Mouse (Mus musculus) mesoderm, embryonic 11.5 days (tissue): ENCODE measurements at regions not wholly inside any gene's neighbourhood (a gene's known extent, or its start where the extent isn't known, plus 50 kb on each side); places are given as distances from the start of the nearest gene placed in this dataset.
"Not testable (repeated sequence)": the region's sequence is repeated elsewhere in the genome, so short reads cannot be mapped to it uniquely, and the experiment has no call there.

ENCODE experiments used
- DNase-seq: peaks from one replicate; pipeline ENCODE4 v3.0.0-alpha.2; 2012; ENCODE audit warnings: low read depth, low spot score

DNA sequence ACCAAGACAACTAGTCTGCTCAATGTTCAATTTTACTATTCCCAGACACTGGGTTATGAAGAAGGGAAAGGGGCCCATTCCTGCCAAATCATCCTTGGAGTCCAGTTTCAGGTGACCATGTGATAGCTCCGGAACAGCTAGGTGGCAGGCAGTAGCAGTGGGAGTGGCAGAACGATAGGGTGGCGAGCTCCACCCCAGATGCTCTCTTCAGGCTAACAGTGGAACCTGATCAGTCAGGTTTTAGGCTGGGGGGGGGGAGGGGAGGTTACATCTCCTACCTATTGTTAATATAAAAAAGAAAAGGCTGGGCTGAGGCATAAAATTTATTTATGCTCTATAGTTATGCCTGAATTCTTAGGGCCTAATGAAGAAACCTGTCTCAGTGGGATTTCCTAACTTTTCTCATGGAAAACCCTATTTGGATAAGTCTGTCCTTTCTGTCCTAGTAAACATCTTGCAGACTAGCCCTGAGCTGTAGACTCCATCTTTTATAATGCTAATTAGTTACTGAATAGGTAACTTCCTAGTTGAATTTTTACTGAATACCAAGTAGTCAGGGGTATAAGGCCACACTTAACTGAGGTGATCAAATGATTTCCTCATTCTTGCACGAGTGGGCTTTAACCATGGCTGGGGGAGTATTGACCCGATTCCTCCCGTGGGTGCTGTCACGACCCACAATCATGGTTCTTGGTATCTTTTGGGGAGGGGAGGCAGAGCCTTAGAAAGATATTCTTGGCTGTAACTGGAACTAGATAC lies 223.2 kb upstream of the Ell2 start:
- not testable (repeated sequence) for DNase-seq

DNA sequence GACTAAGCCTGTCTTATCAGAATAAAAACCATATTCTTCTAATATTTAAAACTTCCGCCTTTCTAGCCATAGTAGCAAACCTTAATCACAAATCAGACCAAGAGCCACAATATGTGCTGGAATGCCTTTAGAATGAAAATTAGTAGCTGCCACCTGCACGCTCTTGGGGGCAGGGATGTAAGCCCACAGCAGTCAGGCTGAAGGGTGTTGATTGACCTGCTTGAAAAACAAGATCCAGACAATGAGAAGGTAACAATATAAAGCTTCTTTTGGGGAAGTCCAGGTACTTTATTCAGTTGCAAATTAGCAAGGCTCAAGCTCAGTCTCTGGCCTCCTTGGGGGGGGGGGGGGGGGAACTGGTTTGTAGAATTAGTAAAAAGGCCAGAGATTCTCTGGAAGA lies 222.3 kb upstream of the Ell2 start:
- not testable (repeated sequence) for DNase-seq

DNA sequence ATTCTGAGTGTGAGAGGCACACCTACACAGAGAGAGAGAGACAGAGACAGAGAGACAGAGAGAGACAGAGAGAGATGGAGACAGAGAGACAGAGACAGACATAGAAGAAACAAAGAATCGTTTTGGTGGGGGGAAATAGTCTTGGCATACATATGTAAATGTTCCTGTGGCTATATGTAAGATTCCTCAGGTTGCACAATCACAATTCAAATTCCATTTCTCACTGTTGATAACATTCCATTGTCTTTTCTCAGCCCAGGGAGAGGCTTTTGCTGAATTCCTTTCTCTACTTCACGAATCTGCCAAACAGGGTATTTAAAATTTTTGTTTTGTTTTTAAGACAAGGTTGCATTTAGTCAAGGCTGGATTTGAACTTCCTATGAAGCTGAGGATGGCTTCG lies 205.0 kb upstream of the Ell2 start:
- DNase-seq, result no peak

DNA sequence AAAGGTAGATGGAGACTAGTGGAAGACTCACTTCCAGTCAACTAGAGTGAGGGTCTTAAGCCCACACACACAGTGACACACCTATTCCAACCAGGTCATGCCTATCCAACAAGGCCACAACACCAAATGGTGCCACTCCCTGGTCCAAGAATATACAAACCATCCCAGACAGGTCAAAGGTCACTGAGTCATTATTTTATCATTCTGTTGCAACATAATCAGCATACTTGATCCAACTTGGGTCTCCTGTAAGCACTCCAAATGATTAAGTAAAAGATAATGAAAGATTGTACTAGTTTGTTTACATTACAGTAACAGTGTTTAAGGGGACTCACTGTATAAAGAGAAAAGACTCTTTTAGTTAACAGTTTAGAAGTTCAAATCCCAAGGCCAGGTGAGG lies 203.2 kb upstream of the Ell2 start:
- no peak for DNase-seq

DNA sequence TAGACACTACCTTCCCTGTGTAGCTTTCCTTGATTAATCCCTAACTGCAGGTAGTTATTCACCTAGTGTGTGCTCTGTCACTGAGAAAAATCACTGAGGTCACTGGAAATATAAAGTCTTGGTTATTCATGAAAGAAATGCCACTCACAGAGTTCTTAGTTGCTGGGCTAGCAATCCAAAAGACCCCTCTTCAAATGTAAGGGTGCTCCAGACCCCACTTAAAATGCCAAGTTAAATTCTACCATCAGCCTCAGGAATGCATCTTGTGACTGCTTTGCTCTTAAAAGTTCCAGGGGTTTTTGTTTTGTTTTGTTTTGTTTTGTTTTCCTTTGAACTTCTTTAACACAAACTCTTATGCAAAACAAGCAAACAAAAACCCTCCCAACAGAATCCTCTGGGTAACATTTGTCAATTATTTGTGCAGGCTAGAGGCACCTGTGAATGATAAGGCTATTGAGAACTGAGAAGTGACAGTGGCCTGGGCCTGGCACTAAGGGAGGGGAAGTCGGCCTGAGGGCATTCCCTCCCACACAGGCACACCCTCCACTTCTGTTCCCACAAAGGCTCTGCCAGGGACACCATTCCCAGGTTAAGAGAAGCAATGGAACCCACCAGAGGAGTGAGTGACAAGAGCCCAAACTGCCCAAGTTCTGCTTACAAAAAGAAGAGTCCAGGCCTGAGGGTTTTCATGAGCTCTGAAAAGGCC lies 192.1 kb upstream of the Ell2 start:
- no peak for DNase-seq

DNA sequence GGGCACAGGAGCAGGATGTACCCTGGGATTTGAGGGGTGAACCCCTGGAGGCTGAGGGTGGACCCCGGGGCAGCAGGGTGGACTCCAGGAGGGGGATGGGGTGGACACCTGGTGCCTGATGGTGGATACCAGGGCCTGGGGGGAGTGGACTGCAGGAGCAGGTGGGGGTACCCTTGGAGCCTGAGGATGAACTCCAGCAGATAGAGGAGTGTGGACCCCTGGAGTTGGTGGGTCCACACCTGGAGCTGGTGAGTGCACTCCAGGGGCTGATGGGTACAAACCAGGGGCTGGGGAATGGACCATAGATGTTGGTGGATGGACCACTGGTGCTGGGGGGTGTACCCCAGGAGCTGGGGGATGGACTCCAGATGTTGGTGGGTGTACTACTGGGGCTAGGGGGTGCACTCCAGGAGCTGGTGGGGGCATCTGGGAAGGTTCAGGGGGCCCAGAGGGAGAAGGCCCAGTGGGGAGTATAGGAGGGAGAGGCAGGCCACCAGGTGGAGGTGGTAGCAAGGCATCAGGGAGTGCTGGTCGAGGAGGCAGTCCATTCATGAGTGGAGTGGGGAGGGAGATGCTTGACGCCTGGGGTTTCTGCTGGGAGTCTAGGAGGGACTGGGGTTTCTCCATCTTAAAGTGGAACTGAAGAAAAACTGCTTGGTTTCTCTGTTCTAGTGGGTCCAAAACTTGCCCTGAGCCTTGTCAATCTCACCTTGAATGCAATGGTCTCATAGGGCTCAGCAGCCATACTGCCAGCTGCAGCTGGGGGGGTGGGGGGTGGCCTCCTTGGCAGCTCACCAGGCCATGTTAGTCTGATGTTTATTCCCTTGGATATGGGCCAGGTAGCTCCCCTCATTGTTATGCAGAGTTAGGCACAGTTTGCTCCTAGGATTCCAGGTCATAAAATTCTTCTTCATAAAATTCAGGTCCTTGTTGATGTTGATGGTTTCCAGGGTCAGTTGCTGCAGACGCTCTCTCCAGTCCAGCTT lies 183.0 kb upstream of the Ell2 start:
- no peak for DNase-seq

DNA sequence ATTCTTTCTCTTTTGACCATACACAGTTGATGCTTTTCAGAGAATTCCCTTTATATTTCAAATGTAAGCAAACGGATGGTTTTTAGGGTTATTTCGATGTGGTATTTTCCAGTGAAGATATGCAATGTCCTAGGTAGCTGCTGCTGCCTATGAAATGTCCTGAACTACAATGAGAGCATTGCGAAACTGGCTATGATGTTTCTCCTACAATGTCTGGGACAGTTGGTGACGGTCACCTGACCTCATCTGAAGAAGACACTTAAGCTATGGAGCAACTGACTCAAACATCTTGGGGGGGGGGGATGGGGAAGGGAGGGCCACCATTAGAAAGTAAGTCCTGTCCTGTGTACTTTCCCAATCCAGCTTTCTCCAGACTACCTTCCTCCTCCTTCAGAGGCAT lies 182.1 kb upstream of the Ell2 start:
- no peak for DNase-seq

DNA sequence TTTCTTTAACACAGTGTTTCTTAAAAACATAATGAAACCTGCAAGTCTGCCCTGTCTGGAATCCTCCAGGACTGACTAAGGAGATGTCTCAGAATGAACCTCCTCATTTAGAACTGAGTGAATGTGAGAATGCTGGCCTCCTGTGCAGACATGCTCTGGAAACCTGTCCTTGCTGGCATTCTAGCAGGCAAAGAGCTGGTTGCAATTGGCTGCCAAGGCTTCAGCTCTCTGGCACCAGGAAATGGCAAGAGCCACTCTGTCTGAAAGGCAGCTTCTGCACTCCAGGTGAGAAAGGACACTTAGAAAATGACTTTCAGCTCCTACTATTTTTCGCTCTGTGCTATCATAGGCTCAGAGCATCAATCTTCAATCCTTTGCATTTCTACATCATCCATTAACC lies 175.0 kb upstream of the Ell2 start:
- no peak for DNase-seq

DNA sequence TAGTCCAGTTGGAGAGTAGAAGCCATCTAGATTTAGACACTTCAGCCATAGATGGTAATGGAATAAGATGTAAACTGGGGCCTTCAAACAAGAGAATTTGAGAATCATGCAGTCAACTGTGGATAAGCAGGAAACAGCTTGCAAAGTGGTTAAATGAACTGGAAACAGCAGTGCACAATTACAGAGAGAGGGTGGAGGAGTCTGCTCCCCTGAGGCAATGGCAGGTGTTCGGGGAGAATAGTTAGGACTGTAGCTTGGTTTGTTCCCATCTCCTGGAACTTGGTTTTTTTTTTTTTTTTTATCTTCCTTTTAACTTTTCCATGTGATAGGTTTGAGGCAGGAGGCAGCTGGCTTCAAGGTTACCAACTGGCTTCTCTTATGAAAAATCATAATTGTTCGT lies 165.1 kb upstream of the Ell2 start:
- no peak for DNase-seq

DNA sequence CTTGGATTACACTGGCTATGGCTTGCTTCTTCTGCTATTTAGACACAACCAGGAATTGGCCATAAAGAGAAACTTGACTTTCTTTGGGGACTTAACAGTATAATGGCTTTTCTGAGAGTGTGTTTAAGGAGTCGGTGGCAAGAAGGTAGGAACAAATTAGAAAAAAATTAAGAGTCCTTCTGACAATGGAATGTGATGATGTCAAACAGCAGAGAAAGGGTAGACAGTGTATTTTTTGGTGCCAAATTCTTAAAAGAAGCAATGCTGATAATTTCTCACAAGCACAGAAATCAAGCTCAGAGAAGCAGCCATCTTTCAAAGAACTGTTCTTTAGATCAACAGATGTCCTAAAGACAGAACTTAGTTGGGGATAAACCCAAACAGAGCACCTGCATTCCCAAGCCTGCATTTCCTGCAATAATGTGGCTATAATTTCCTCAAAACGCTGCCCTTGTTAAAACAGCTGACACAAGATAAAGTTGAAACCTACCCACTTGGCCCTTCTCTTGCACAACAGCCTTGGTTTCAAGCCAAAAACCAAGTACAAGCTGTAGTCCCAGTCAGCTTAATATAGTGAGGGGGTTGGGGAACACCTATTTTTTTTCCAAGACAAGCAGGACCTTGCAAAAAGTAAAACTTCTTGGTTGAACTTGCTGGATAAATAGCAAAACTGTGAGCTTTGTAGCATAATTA lies 164.2 kb upstream of the Ell2 start:
- no peak for DNase-seq

DNA sequence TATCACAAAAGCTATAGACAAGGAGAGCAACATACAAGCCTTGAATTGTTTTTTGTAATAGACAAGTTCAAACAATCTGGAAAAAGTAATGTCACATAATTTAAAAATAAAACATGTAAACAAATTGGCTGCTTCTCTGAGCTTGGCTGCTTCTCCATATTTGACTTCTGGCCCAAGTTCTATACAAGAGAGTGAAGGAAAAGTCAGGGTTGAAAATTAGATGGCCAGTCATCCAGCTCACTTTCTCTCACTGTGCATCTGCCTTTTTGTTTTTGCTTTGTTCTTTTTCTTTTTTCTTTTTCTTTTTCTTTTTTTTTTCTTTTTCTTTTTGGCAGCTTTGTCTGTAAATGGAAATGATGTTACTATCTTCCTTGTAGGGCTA lies 163.6 kb upstream of the Ell2 start:
- no peak for DNase-seq

DNA sequence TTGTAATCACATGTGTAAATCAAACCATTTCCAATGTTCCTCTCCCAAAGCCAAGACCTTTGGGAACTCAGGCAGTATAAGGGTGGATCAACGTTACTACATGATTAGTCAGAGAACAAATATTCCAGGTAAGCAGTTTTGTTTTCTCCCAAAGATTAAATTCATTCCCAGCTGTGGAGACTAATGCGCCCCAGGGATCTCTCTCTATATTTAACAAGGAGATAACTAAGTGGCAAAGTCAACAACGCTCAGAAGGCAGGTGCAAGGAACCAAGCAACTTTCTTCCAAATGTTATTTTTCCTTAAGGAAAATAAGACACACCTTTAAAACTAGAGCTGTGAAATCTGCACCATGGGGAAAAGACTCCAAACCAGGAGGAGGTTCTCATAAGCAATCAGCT lies 163.0 kb upstream of the Ell2 start:
- no peak for DNase-seq

DNA sequence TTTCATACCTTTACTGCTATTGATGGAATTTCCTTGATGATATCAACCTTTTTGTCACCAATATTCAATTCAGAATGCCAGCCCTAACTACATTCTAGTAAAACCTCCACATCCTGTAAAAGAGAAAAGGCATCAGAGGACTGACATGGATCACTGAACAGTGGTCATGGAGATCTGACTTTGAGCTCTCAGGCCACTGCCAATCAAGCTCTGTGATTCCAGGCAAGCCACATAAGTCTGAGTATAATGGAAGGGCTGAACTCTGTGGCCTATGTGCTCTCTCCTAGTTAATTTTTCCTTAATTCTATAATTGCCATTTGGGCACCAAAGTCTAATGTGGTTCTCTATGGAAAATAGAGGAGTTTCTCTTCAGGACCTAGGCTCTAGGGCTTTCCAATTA lies 161.8 kb upstream of the Ell2 start:
- no peak for DNase-seq

DNA sequence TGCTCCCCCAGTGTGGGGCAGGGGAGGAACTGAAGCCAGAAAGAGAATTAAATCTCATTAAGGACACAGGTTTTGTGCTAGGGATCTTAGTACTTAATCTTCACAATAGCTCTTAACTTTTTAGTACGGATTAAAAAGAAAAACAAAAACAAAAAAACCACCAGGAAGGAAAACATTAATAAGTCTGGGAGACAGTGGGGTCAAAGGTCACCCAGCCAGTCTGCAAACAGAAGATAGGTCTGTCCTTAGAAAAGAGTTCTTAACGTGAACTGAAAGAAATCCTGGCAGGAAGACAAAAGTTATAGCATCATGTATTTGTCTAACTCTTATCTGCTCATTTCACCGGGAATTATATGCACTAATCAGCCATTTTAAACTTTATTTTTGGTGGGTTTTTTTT lies 158.8 kb upstream of the Ell2 start:
- DNase-seq, result no peak

DNA sequence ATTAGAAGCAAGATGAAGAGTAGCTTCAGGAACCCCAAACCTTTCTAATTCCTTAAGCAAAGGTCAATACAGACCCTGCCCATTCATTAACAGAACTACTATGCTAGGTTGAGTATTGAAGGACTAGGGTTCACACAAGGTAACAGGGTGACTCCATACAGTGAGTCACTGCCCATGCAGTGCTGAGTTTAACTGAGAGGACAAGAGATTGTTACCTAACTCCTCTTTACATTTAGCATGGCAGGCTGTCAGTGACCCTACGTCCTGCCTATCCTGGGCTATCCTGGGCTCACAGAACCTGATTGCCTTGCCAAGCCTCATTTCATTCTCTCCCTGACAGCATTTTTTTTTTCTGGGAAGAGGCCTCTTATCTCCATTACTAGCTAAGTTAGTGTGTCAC lies 127.6 kb upstream of the Ell2 start:
- no peak for DNase-seq

DNA sequence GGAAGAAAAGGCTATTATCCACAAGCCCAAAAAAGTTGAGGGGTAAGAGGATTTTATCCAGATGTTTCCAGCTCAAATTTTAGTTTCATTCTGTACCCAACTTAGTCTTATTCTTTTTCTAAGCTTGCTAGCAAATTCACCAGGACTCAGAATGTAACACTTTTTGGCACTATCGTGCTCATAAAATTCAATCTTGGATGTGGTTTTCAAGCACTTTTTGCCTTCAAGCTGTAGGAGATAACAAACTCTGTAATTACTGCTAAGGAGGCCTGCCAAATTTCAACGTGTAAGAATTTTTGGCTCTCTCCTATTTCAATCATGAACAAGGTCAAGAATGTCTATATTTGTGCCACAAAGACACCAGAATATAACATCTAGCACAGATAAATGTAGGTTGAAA lies 115.7 kb upstream of the Ell2 start:
- no peak for DNase-seq

DNA sequence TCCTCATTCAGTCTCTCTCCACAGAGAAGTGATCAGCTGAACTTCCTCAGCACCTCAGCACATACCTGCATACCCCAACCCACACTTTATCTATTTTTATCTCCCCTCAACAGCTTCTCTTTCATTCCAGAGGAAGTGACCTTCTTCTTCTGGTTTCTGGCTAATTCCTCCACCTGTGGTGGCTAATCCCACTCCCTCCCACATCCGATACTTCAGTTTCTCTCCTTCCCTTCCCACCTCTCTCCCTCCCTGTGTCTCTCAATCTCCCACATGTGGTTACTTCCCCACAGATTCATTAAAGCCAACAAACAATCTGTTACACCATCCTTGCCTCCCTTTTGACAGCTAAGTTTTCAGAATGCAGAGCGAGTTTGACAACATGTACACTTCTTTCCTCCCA lies 109.7 kb upstream of the Ell2 start:
- DNase-seq, result no peak

DNA sequence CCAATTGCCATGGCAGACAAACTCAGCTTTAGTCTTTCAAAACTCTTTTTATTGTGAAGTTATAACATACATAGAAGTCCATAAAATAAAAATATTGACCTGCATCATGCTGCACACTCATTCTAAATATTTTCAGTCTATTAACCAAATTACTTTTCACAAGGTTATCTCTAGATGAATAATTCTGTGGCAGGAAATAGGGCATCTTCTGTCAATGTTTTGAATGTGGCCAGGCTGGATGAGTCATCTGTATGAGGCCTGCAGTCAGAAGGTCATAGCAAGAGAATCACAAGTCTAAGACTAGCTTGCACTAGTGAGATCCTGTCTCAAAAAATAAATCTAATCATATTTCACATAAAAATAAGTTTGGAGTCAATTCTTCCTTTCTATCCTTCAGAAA lies 108.4 kb upstream of the Ell2 start:
- no peak for DNase-seq

DNA sequence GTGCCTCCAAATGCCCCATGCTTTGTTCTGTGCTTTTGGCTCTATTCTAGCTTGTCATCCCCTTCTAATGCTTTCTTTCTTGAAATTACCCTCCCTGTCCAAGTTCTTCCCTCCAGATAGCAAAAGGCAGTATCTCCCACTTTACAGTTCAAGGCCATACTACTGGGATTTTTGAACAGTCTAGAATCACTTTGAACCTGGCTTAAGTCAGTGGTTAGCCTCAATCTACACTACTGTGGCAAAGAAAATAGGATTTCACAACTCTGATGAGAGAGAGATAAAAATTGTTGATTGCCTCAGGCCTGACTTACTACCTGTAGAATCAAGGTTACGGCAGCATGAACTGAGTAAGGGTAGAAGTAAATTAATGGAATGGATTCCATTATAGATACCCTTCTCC lies 107.9 kb upstream of the Ell2 start:
- DNase-seq, result no peak

DNA sequence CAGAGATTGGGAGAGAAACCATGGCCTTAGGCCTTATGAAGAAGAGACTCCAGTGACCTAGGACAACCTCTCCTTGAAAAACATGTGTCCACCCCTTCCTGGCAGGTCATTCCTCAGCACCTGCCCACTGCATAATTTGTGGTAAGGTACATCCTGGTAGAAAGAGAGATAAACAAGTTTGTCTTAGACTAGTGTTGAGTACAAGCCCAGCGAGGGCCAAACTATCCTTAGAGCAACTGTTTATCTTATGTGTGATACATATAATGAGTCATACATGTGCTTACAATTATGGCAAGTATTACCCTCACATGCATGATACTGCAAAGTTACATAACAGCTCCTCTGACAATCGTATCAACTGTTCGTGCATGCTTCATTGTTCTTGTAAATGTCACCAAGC lies 83.3 kb upstream of the Ell2 start:
- no peak for DNase-seq

DNA sequence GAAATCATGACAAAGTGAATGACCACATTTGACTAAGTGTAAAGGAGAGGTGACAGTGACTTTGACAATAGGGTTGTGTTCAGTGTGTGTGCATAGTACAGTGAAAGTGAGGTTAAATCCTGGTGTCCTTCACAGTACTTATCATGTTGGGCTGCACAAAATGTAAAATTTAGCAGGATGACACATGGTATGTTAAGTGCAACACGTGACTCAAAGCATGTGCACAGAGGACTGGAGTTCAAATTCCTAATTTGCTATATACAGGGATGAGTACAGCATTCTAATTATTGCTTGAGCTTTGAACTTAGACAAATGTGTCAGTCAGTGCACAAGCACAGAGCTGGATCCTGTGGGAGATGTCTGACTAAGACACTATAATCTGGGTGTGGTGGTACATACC lies 79.2 kb upstream of the Ell2 start:
- DNase-seq, result no peak

DNA sequence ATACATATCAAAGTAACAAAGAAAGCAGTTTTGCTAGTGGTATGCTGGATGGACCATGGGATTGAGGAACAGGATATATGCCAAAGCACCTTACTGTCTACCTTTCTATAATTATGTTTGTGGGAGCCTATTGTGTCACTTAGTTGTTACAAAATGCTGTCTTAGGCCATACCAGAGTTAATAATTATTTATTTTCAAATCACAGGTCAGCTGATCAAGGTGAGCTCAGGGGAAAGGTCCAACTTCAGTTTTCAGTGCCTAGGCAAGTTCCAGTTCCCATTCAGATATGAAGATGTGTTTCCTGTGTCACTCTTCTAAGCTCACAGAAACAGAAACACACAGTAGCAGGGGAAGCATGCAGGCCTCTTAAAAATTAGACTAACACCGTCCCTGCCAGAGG lies 75.5 kb upstream of the Ell2 start:
- no peak for DNase-seq
